Mouse (Mus musculus) adrenal gland, postnatal 0 days (tissue): ENCODE data around the gene Rdx. TPM values are rescaled to one million over a fixed set of nuclear protein-coding genes. Genes with fewer than 3 reads are reported as not detected.

Source experiments
- microRNA-seq: library from miRNA; unstranded; fragments of <30 nt; microRNA quantifications from one replicate; pipeline ENCODE4, GENCODE M21; 2016; ENCODE audit warnings: borderline replicate concordance; ENCODE audit not compliant: insufficient number of aligned reads
- polyA plus RNA-seq: library from polyadenylated mRNA; unstranded; fragments of >200 nt; fragmentation: Nextera tagmentation; extraction: Ambion mirVana; gene quantifications from 2 replicates; pipeline ENCODE4 v1.2.1, GENCODE M21; 2015

The Rdx gene
- 75.8 and 99.3 TPM in 2 replicates for polyA plus RNA-seq

DNA sequence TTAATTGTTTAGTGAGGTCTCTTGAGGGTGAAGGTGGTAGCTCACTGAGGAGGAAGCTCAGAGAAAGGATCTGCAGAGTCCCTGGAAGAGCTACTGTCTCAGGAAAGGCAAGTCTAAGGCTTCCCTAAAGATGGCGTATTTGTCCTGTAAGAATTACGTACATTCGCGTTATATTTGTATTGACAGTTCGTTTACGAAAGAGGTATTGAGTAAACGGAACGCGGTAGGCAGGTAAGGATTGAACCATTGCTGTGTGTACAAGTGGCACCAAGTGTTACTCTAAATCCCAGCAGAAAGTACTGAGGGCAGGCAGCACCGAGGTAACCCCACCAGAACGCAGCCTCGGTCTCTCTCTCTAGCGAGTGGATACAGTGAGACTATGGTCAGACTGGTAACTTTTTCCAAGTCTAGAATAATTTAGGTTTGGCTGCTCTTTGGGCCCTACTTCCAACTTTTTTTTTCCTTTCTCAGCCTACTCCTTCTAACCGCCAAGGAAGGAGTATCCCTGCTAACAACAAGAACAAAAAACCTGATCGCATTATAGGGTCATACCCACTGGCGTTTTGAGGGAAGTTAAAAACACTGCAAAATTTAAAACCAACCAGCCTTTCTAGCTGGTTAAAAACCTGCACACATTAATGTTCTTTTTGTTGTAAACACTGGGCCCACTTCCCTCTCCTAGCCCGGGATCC lies at the start of gene Rdx:
TSS of gene Rdx (plus strand) at position 45 of the 692 bp plus-strand sequence.

Small RNA genes within 50 kb of the gene (microRNA-seq; reads per million reads assigned to microRNA genes)
- gene Gm27686 = not detected
- gene Mir6244 = not detected

Other genes starting within 250 kb of the Rdx start
- gene Fdx1, start 83.6 kb upstream of the Rdx start, polyA plus RNA-seq = 1,264 and 2,418 TPM in 2 replicates
- gene Zc3h12c, start 121.4 kb downstream of the Rdx start, polyA plus RNA-seq = 1.9 and 3.3 TPM in 2 replicates